12 mouse cellular contexts compared by ENCODE assay signal in genomic region chr1:179591639-179592038, GRCm38 (mm10). TPM values are rescaled to one million over a fixed set of nuclear protein-coding genes. Genes with fewer than 3 reads are reported as not detected.
DNase-seq lines count a peak whose midpoint lies in the region; ATAC-seq and TF ChIP-seq lines count a peak whose summit lies in the region.
"Had no signal": no experiment of that assay in that cellular context is flagged by ENCODE, and none has a peak within 500 bp of the region (broad histone marks: within the 10 kb centered on the region; RNA-seq: fewer than 3 reads in every experiment).

No protein-coding gene starts in this region.

- H3K4me2 ChIP-seq in hindbrain, postnatal 0 days (ENCODE audit: low read depth, low read length), result 0 out of 2 replicates have a peak overlapping the region, but pooled peaks have one; percentile 28
- H3K4me2 ChIP-seq: limb, embryonic 15.5 days; neural tube, embryonic 12.5 days had no signal

- TF ChIP-seq CTCF in hindbrain, postnatal 0 days (IDR thresholded peaks at IDR 0.05; ENCODE audit: low read depth), result no peak

- no peak overlapping the region for H3K4me3 ChIP-seq in hindbrain, postnatal 0 days (ENCODE audit: low read length)
- H3K4me3 ChIP-seq in hindbrain, embryonic 10.5 days, result no peak overlapping the region
- H3K4me3 ChIP-seq in heart, embryonic 10.5 days, result no peak overlapping the region
- H3K4me3 ChIP-seq: limb, embryonic 15.5 days; megakaryocyte, embryonic 14.5 days; neural tube, embryonic 12.5 days had no signal

- no peak overlapping the region for H3K27ac ChIP-seq in hindbrain, postnatal 0 days
- no peak overlapping the region for H3K27ac ChIP-seq in hindbrain, embryonic 10.5 days
- no peak overlapping the region for H3K27ac ChIP-seq in heart, embryonic 10.5 days
- H3K27ac ChIP-seq: limb, embryonic 15.5 days; neural tube, embryonic 12.5 days had no signal

- no peak overlapping the region for H3K9ac ChIP-seq in hindbrain, postnatal 0 days (replicated peaks; ENCODE audit: low read length)
- H3K9ac ChIP-seq: limb, embryonic 15.5 days; neural tube, embryonic 12.5 days had no signal

- H3K27me3 ChIP-seq in hindbrain, postnatal 0 days (ENCODE audit: insufficient read depth, low read length), result no peaks in the 10 kb centered on the region
- no peaks in the 10 kb centered on the region for H3K27me3 ChIP-seq in hindbrain, embryonic 10.5 days (ENCODE audit: insufficient read depth, poor library complexity, severe bottlenecking)
- no peaks in the 10 kb centered on the region for H3K27me3 ChIP-seq in heart, embryonic 10.5 days (ENCODE audit: insufficient read depth, poor library complexity, severe bottlenecking)
- H3K27me3 ChIP-seq: limb, embryonic 15.5 days; megakaryocyte, embryonic 14.5 days; neural tube, embryonic 12.5 days had no signal

- DNase-seq in hindbrain, postnatal 0 days (ENCODE audit: low spot score), result peak; percentile 52
- no peak for DNase-seq in hindbrain, embryonic 10.5 days (ENCODE audit: low spot score)
- peak; percentile 72 to 81 for DNase-seq in cerebellum, postnatal 14 days
- DNase-seq in layer of hippocampus, adult 9-10 months (ENCODE audit: low spot score), result peak; percentile 61
- DNase-seq in right cerebral cortex, postnatal 4 days, result peak; percentile 16
- no peak for DNase-seq in adrenal gland, adult 8-10 months
- DNase-seq in lung, postnatal 36 days, result no peak
- no peak for DNase-seq in heart, embryonic 10.5 days (ENCODE audit: low spot score)
- DNase-seq: adrenal gland, postnatal 10 days had no signal

- WGBS in hindbrain, postnatal 0 days, result 61% methylated on average over 12 of the region's 12 CpGs
- WGBS in hindbrain, embryonic 10.5 days, result 91% methylated on average over 12 of the region's 12 CpGs
- WGBS in heart, embryonic 10.5 days, result 83% methylated on average over 12 of the region's 12 CpGs

- ATAC-seq in hindbrain, postnatal 0 days, result peak; percentile 51; the same call in 1 of the 2 replicates

- H3K9me3 ChIP-seq in hindbrain, postnatal 0 days (ENCODE audit: low read length), result no peaks in the 10 kb centered on the region
- H3K9me3 ChIP-seq in hindbrain, embryonic 10.5 days, result no peaks in the 10 kb centered on the region
- H3K9me3 ChIP-seq in heart, embryonic 10.5 days, result no peaks in the 10 kb centered on the region
- H3K9me3 ChIP-seq: limb, embryonic 15.5 days; megakaryocyte, embryonic 14.5 days; neural tube, embryonic 12.5 days had no signal

- H3K4me1 ChIP-seq in hindbrain, postnatal 0 days (ENCODE audit: insufficient read depth, low read length), result no peaks in the 10 kb centered on the region
- peaks cover 5% of the 10 kb centered on the region for H3K4me1 ChIP-seq in hindbrain, embryonic 10.5 days (replicated peaks)
- peaks cover 16% of the 10 kb centered on the region for H3K4me1 ChIP-seq in heart, embryonic 10.5 days
- H3K4me1 ChIP-seq: limb, embryonic 15.5 days had no signal

- H3K36me3 ChIP-seq in hindbrain, postnatal 0 days (ENCODE audit: insufficient read depth, low read length), result no peaks in the 10 kb centered on the region
- H3K36me3 ChIP-seq in hindbrain, embryonic 10.5 days, result peaks cover 14% of the 10 kb centered on the region; the same call in 1 of the 2 replicates
- H3K36me3 ChIP-seq in heart, embryonic 10.5 days, result peaks cover 12% of the 10 kb centered on the region
- H3K36me3 ChIP-seq: neural tube, embryonic 12.5 days had no signal

RNA-seq across cellular contexts. Expression of gene Cnst, which starts 45.5 kb away (rescaled TPM):
- total RNA-seq in hindbrain, postnatal 0 days (2014; rRNA removed), result 30.2 and 32.1 TPM in 2 replicates
- 16.2 and 16.3 TPM in 2 replicates for polyA plus RNA-seq in hindbrain, postnatal 0 days (2015; fragmentation: Nextera tagmentation; extraction: Ambion mirVana)
- 21.4 and 21.6 TPM in 2 replicates for polyA plus RNA-seq in hindbrain, embryonic 10.5 days (2016; fragmentation: Nextera tagmentation; extraction: Ambion mirVana)
- 10 to 100 TPM; 18.4 to 30.6 (median 23.5) TPM for total RNA-seq in adrenal gland, adult 8-10 months (2022)
- 15.9 and 18.9 TPM in 2 replicates for polyA plus RNA-seq in heart, embryonic 10.5 days (2016; fragmentation: Nextera tagmentation; extraction: Ambion mirVana)

RNA-seq across cellular contexts. Expression of gene Tfb2m, which starts 45.6 kb away (rescaled TPM):
- total RNA-seq in hindbrain, postnatal 0 days (2014; rRNA removed), result 9.2 and 20.2 TPM in 2 replicates
- 30.5 and 35.3 TPM in 2 replicates for polyA plus RNA-seq in hindbrain, postnatal 0 days (2015; fragmentation: Nextera tagmentation; extraction: Ambion mirVana)
- polyA plus RNA-seq in hindbrain, embryonic 10.5 days (2016; fragmentation: Nextera tagmentation; extraction: Ambion mirVana), result 18.2 and 22.0 TPM in 2 replicates
- total RNA-seq in adrenal gland, adult 8-10 months (2022), result 10 to 100 TPM; 34.7 to 47.0 (median 41.0) TPM
- 22.4 and 24.7 TPM in 2 replicates for polyA plus RNA-seq in heart, embryonic 10.5 days (2016; fragmentation: Nextera tagmentation; extraction: Ambion mirVana)

Comparison
In these comparisons a context has a peak if more than half of its experiments do, and no peak if none do; other contexts are left out.
1. DNase-seq: peak in hindbrain, postnatal 0 days (single experiment), cerebellum, postnatal 14 days (2 of 2), layer of hippocampus, adult 9-10 months (single experiment) and right cerebral cortex, postnatal 4 days (single experiment); none in hindbrain, embryonic 10.5 days (single experiment), adrenal gland, adult 8-10 months (single experiment), lung, postnatal 36 days (single experiment) and heart, embryonic 10.5 days (single experiment).